Mouse (Mus musculus) liver, postnatal 0 days (tissue): ENCODE results near the gene Gm13288.

Experiments used
- CTCF ChIP-seq: sonication (generic); IDR thresholded peaks from 2 replicates; pipeline ENCODE4 v1.5.1; 2016; ENCODE audit warnings: antibody characterized with exemption, low read depth
- EP300 ChIP-seq: IDR thresholded peaks from 2 replicates; pipeline ENCODE4 v1.6.1; 2016; ENCODE audit warnings: antibody characterized with exemption, low read depth, mild to moderate bottlenecking

DNA sequence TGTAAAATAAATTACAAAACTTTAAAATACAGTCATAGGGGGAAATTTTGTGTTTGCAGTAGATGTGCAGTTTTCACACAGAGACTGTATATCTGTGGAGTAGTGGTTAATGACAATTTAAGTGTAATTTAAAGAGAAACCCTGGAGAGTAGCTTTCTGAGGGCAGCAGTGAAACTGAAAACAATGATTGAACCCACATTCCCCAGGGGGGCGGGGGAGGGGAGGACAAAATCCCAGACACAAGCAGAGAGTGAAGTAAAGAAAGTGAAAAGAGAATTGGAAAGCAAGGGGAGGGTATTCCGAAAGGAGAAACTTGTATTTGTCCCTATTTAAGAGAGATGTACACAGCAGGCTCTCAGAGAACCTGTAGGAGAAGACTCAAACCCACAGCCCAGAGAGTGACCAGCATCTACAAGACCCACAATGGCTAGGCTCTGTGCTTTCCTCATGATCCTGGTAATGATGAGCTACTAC lies 36.1 kb downstream of the Gm13288 start, which contains the start of gene Ifna4:
- TF ChIP-seq EP300 (no peak), CTCF (no peak)
